Mouse (Mus musculus) hindbrain, embryonic 11.5 days (tissue): Measurements from ENCODE around the gene Rab35. TPM values are rescaled to one million over a fixed set of nuclear protein-coding genes. Genes with fewer than 3 reads are reported as not detected.

ENCODE experiments used
- ATAC-seq: fragments of 200-750 bp; cut with Nextera tagmentation; 2 replicates; pipeline ENCODE4 v1.8.0; 2017; ENCODE audit warnings: mild to moderate bottlenecking, moderate TSS enrichment, moderate library complexity; ENCODE audit not compliant: low FRiP score
- DNase-seq: peaks from one replicate; pipeline ENCODE4 v3.0.0-alpha.2; 2015; ENCODE audit warnings: low spot score
- H3K27ac ChIP-seq: fragments of 300-500 bp; sonication (generic); 2 replicates; pipeline ENCODE4 v1.5.1; 2014; ENCODE audit warnings: mild to moderate bottlenecking, low read depth, low read length
- H3K27me3 ChIP-seq: fragments of 300-500 bp; sonication (generic); 2 replicates; pipeline ENCODE4 v1.6.1; 2014; ENCODE audit warnings: mild to moderate bottlenecking, low read length, moderate library complexity, mixed read lengths; ENCODE audit not compliant: control insufficient read depth, insufficient read depth
- H3K36me3 ChIP-seq: fragments of 300-500 bp; sonication (generic); 2 replicates; pipeline ENCODE4 v1.6.1; 2014; ENCODE audit warnings: mild to moderate bottlenecking, low read length, moderate library complexity, mixed read lengths; ENCODE audit not compliant: control insufficient read depth, insufficient read depth
- H3K4me1 ChIP-seq: fragments of 300-500 bp; sonication (generic); replicated peaks from 2 replicates; pipeline ENCODE4 v1.6.1; 2014; ENCODE audit warnings: low read length, mixed read lengths; ENCODE audit not compliant: control insufficient read depth, insufficient read depth
- H3K4me2 ChIP-seq: fragments of 300-500 bp; sonication (generic); replicated peaks from 2 replicates; pipeline ENCODE4 v1.6.1; 2014; ENCODE audit warnings: mild to moderate bottlenecking, low read depth, low read length
- H3K4me3 ChIP-seq: fragments of 300-500 bp; sonication (generic); 2 replicates; pipeline ENCODE4 v1.5.1; 2014; ENCODE audit warnings: low read depth, low read length
- H3K9ac ChIP-seq: fragments of 300-500 bp; sonication (generic); 2 replicates; pipeline ENCODE4 v1.6.1; 2014; ENCODE audit warnings: low read depth, low read length
- H3K9me3 ChIP-seq: fragments of 300-500 bp; sonication (generic); 2 replicates; pipeline ENCODE4 v1.6.1; 2016; ENCODE audit warnings: low read length; ENCODE audit not compliant: control insufficient read depth
- WGBS: fragments of 180-500 bp; shearing (Covaris S2); extraction: QIAGEN DNeasy Blood & Tissue Kit; methylation state at CpG from one replicate; pipeline ENCODE4 v1.1.7; 2014; 5-methylcytosine and 5-hydroxymethylcytosine counted together
- polyA plus RNA-seq: library from polyadenylated mRNA; unstranded; fragments of >200 nt; fragmentation: Nextera tagmentation; extraction: Ambion mirVana; gene quantifications from 2 replicates; pipeline ENCODE4 v1.2.1, GENCODE M21; 2014

Rab35 gene
- polyA plus RNA-seq, 1 experiment from 2014 or later = 18.8 TPM

GRCm38 (mm10) chr5:115667894-115668293, 36.2 kb downstream of the Rab35 start:
- H3K27me3 ChIP-seq = no peaks in the 10 kb centered on the region
- H3K4me2 ChIP-seq = no peak overlapping the region
- no peaks in the 10 kb centered on the region for H3K36me3 ChIP-seq
- 16% methylated on average over 7 of the region's 7 CpGs for WGBS
- H3K27ac ChIP-seq = no peak overlapping the region
- ATAC-seq (no peak), DNase-seq (no peak)
- no peaks in the 10 kb centered on the region for H3K9me3 ChIP-seq
- no peak overlapping the region for H3K4me3 ChIP-seq
- no peaks in the 10 kb centered on the region for H3K4me1 ChIP-seq
- H3K9ac ChIP-seq = no peak overlapping the region

GRCm38 (mm10) chr5:115668986-115669385, 37.3 kb downstream of the Rab35 start:
- Histone ChIP-seq H3K4me3 (no peak overlapping the region), H3K9me3 (no peaks in the 10 kb centered on the region), H3K4me2 (no peak overlapping the region), H3K4me1 (no peaks in the 10 kb centered on the region), H3K27me3 (no peaks in the 10 kb centered on the region), H3K36me3 (no peaks in the 10 kb centered on the region), H3K9ac (no peak overlapping the region), H3K27ac (no peak overlapping the region)
- WGBS = 89% methylated on average over 12 of the region's 12 CpGs
- DNase-seq (no peak), ATAC-seq (no peak)

- no peaks in the 10 kb centered on the region for H3K36me3 ChIP-seq
- ATAC-seq = no peak
These were observed 38.3 kb downstream of the Rab35 start for GRCm38 (mm10) chr5:115669974-115670373.

GRCm38 (mm10) chr5:115670406-115670805, 38.7 kb downstream of the Rab35 start:
- H3K4me1 ChIP-seq = no peaks in the 10 kb centered on the region
- no peak overlapping the region for H3K9ac ChIP-seq
- H3K4me3 ChIP-seq = no peak overlapping the region
- WGBS = 92% methylated on average over 2 of the region's 2 CpGs
- H3K9me3 ChIP-seq = no peaks in the 10 kb centered on the region
- DNase-seq (no peak), ATAC-seq (no peak)
- H3K27ac ChIP-seq = no peak overlapping the region
- no peaks in the 10 kb centered on the region for H3K27me3 ChIP-seq
- H3K36me3 ChIP-seq = no peaks in the 10 kb centered on the region
- H3K4me2 ChIP-seq = no peak overlapping the region

More at GRCm38 (mm10) chr5:115669974-115670373, 38.3 kb downstream of the Rab35 start:
- Histone ChIP-seq H3K4me3 (no peak overlapping the region), H3K9me3 (no peaks in the 10 kb centered on the region), H3K4me2 (no peak overlapping the region), H3K4me1 (no peaks in the 10 kb centered on the region), H3K27me3 (no peaks in the 10 kb centered on the region), H3K9ac (no peak overlapping the region), H3K27ac (no peak overlapping the region)
- WGBS = 83% methylated on average over 11 of the region's 11 CpGs
- no peak for DNase-seq

GRCm38 (mm10) chr5:115671846-115672245, 40.1 kb downstream of the Rab35 start:
- Histone ChIP-seq H3K36me3 (no peaks in the 10 kb centered on the region), H3K9ac (no peak overlapping the region), H3K9me3 (no peaks in the 10 kb centered on the region), H3K27ac (no peak overlapping the region), H3K4me1 (no peaks in the 10 kb centered on the region), H3K4me3 (no peak overlapping the region), H3K27me3 (no peaks in the 10 kb centered on the region), H3K4me2 (no peak overlapping the region)
- DNase-seq = no peak
- ATAC-seq = no peak
- WGBS = 74% methylated on average over 8 of the region's 8 CpGs

- Histone ChIP-seq H3K4me3 (no peak overlapping the region), H3K9ac (no peak overlapping the region), H3K4me1 (no peaks in the 10 kb centered on the region), H3K27ac (no peak overlapping the region), H3K4me2 (no peak overlapping the region), H3K36me3 (no peaks in the 10 kb centered on the region), H3K27me3 (no peaks in the 10 kb centered on the region), H3K9me3 (no peaks in the 10 kb centered on the region)
- 85% methylated on average over 10 of the region's 10 CpGs for WGBS
- no peak for ATAC-seq
- DNase-seq = no peak
These were observed 53.4 kb downstream of the Rab35 start for GRCm38 (mm10) chr5:115685126-115685525.

GRCm38 (mm10) chr5:115686716-115687115, 55.0 kb downstream of the Rab35 start:
- no peak overlapping the region for H3K27ac ChIP-seq
- ATAC-seq = no peak
- 67% methylated on average over 7 of the region's 7 CpGs for WGBS
- no peaks in the 10 kb centered on the region for H3K36me3 ChIP-seq
- H3K4me3 ChIP-seq = no peak overlapping the region
- no peak for DNase-seq
- H3K27me3 ChIP-seq = no peaks in the 10 kb centered on the region
- H3K9me3 ChIP-seq = no peaks in the 10 kb centered on the region
- H3K9ac ChIP-seq = no peak overlapping the region
- no peaks in the 10 kb centered on the region for H3K4me1 ChIP-seq
- H3K4me2 ChIP-seq = no peak overlapping the region

DNA sequence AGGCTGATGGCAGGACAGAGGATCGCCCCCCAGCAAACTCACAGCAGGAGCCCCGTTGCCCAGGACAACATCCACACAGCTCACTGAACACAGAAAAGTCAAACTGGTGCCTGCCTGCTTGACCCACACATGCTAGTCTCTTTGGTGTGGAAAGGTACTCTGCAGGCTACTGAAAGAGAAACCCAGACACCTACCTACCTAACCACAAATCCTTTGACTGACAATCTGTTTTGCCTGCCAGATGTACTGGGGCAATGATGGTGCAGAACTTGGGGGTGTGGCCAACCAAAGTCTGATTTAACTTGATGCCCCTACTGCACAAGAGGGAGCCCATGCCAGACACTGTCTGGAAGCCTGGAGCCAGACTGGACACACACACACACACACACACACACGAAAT, 61.6 kb downstream of the Rab35 start:
- 55% methylated on average over 3 of the region's 3 CpGs for WGBS
- ATAC-seq = no peak
- H3K27me3 ChIP-seq = no peaks in the 10 kb centered on the region
- H3K9me3 ChIP-seq = no peaks in the 10 kb centered on the region
- H3K4me2 ChIP-seq = no peak overlapping the region
- H3K4me3 ChIP-seq = no peak overlapping the region
- H3K9ac ChIP-seq = no peak overlapping the region
- H3K27ac ChIP-seq = no peak overlapping the region
- no peaks in the 10 kb centered on the region for H3K36me3 ChIP-seq
- no peak for DNase-seq
- H3K4me1 ChIP-seq = no peaks in the 10 kb centered on the region

DNA sequence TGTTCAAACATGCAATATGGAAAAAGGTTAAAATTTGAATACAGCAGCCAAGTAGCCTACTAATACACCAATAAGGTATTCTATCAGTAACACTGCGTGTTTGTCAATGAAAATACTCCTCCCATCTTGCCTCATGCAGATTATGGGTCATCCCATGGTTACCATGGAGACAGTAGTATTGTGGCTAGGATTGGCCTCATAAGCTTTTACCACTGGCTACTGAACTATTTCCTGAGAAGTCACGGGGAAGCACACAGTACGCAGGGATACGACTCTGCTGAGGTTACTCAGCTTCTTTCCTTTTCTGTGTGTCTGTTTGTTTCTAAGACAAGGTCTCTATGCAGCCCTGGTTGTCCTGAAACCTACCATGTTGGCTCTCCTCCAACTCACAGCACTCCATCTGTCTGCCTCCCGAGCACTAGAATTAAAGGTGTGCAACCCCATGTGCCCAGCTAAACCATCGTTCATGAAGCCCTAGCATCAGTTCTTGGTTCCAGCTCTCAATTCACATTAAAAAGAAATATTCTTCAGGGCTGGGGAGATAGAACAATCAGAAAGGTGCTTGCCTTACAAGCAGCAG, 63.6 kb downstream of the Rab35 start:
- Histone ChIP-seq H3K4me3 (no peak overlapping the region), H3K9ac (no peak overlapping the region), H3K4me2 (no peak overlapping the region), H3K4me1 (no peaks in the 10 kb centered on the region), H3K27me3 (no peaks in the 10 kb centered on the region), H3K9me3 (no peaks in the 10 kb centered on the region), H3K27ac (no peak overlapping the region), H3K36me3 (no peaks in the 10 kb centered on the region)
- DNase-seq (no peak), ATAC-seq (no peak)
- WGBS = 81% methylated on average over 6 of the region's 6 CpGs
